ENCODE assay signal across 8 mouse cellular contexts in the genomic region with DNA sequence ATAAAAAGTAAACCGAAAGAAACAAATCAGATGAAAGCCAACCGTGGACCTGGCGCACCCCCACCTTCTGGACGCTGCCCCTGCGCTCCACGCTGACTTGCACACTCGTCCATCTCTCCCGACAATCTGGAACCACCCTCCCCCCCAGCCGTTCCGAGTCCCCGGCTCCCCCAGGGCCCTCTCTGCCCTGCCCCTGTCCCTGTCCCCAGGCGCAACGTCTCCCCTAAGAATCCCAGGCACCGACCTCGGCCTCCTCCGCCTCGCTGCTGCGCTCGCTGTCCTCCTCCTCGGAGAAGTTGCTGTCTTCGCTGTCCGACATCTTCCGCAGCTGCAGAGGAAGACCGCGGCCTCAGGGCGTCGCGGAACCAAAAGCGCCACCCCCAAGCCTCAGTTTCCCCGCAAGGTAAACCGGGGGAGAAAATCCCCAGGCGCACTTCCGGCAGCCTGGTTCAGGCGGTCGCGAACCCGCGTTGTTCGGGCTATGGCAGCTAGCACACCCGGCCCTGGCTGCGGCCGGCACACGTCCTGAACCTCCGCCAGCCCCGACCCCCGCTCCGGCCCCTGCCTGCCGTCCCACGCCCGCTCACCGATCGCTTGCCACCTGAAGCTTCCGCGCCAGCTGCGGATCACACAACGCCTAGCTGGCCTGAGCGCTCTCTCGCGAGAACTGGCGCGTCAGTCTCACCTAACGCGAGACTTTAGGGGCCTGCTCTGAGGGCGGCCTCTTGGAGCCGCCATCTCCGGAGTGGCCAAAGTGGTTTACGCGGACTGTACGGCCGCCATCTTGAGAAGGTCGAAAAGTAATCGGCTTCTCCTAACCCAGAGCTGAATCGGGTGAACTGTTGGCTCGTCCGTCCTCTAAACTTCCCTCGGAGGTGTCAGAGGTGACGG. TPM values are rescaled to one million over a fixed set of nuclear protein-coding genes. Genes with fewer than 3 reads are reported as not detected.
DNase-seq lines count a peak whose midpoint lies in the region; ATAC-seq and TF ChIP-seq lines count a peak whose summit lies in the region.

Supt5 (minus strand) TSS at position 639 of the 891 bp plus-strand sequence.

- peak within 1 kb of the TSS; percentile 25; the same call in 1 of the 2 replicates for H3K27ac ChIP-seq in cortical plate, adult 2 months (ENCODE audit: insufficient read depth, low read length)

- peak within 1 kb of the TSS; percentile 77 for H3K4me3 ChIP-seq in cortical plate, adult 2 months (ENCODE audit: insufficient read depth, low read length)
- peak within 1 kb of the TSS; percentile 99 for H3K4me3 ChIP-seq in megakaryocyte, embryonic 14.5 days (replicated peaks)

- peak; percentile 99 for ATAC-seq in activated CD4-positive, CD25-positive, alpha-beta regulatory T cell, adult 4 months

- peak; percentile 83 for TF ChIP-seq POLR2A in cortical plate, adult 2 months (IDR thresholded peaks at IDR 0.05; ENCODE audit: extremely low read depth, insufficient read depth, low read length)

- no peaks in the 10 kb centered on the region for H3K27me3 ChIP-seq in megakaryocyte, embryonic 14.5 days (replicated peaks)

- H3K36me3 ChIP-seq in megakaryocyte, embryonic 14.5 days (replicated peaks; ENCODE audit: low read length): peaks cover 25% of the 10 kb centered on the region

- peaks cover 2% of the 10 kb centered on the region; the same call in 1 of the 2 replicates for H3K4me1 ChIP-seq in cortical plate, adult 2 months (ENCODE audit: control insufficient read depth, insufficient read depth, low read length)
- H3K4me1 ChIP-seq in megakaryocyte, embryonic 14.5 days: peaks cover 70% of the 10 kb centered on the region

- TF ChIP-seq CTCF in cortical plate, adult 2 months (IDR thresholded peaks at IDR 0.05; ENCODE audit: extremely low read depth, insufficient read depth, low read length): no peak

- H3K9me3 ChIP-seq in megakaryocyte, embryonic 14.5 days: no peaks in the 10 kb centered on the region

- DNase-seq in gastrocnemius, adult 8-10 months (ENCODE audit: low spot score in 2 of 2): peak; percentile 93 to 97
- DNase-seq in hindlimb bud, embryonic 11.5 days (ENCODE audit: extremely low spot score, low read depth, low spot score): peak; percentile 94
- peak; percentile 89 to 96 for DNase-seq in left cerebral cortex, adult 8-10 months (ENCODE audit: low spot score in 2 of 2)
- DNase-seq in right cerebral cortex, postnatal 10 days (ENCODE audit: low spot score in 2 of 2): peak; percentile 98 to 99
- DNase-seq in urinary bladder, postnatal 25 days (ENCODE audit: low spot score): peak; percentile 94

RNA-seq across cellular contexts. Expression of gene Supt5, which starts in this region (rescaled TPM):
- 100 to 1,000 TPM in 1 of 2 experiments, 10 to 100 TPM in 1; 68.7 to 110 TPM for polyA plus RNA-seq in activated CD4-positive, CD25-positive, alpha-beta regulatory T cell, adult 4 months (2017; shearing (Covaris generic))
- 112 and 113 TPM in 2 replicates for polyA plus RNA-seq in cortical plate, adult 2 months (2012; rRNA removed)
- 10 to 100 TPM; 61.6 to 76.5 (median 73.0) TPM for total RNA-seq in gastrocnemius, adult 8-10 months (2022)
- 100 to 1,000 TPM; 117 to 123 (median 121) TPM for total RNA-seq in left cerebral cortex, adult 8-10 months (2022)
- polyA plus RNA-seq in megakaryocyte, embryonic 14.5 days (2012; ENCODE audit: insufficient read depth, low replicate concordance): 73.6 and 93.3 TPM in 2 replicates

Comparison
In these comparisons a context has a peak if more than half of its experiments do, and no peak if none do; other contexts are left out.
1. Peak in every context shown above with its lines: DNase-seq, ATAC-seq, H3K4me3 ChIP-seq and H3K27ac ChIP-seq.